Mouse (Mus musculus) retina, adult 2 months (tissue): ENCODE results near the gene Ccdc105.
A peak's percentile ranks its signal among the peaks of the same experiment; 100 is the strongest.

Source experiments
- DNase-seq: peaks from one replicate; pipeline ENCODE4 v3.0.0-alpha.2; 2012; ENCODE audit warnings: low read depth, low spot score

Gene Ccdc105

GRCm38 (mm10) chr10:78752452-78753191 lies at the start of gene Ccdc105:
TSS of gene Ccdc105 (minus strand) at chr10:78753065.
- DNase-seq, result no peak

- no peak for DNase-seq
Measured at GRCm38 (mm10) chr10:78801449-78801848, 48.6 kb upstream of the Ccdc105 start.

- no peak for DNase-seq
Measured at GRCm38 (mm10) chr10:78790561-78790960, 37.7 kb upstream of the Ccdc105 start.

DNA sequence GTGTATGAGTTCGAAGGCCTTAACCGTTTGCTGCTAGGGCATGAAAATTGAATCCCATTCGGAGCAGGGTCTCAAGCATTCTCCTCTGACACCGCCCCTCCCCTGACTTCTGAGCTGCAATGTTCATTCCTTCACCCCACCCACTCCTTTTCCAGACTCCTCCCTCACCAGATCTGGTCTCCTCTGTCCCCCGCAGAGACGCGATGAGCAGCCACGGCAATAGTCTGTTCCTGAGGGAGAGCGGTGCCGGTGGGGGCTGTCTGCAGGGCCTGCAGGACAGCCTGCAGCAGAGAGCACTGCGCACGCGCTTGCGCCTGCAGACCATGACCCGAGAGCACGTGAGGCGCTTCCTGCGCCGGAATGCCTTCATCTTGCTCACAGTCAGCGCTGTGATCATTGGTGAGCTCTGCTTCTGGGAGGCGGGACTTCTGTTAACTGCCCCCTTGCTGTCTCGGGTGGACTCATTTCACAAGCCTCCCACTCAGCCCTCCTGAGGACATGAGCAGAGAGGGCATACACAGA lies 34.8 kb upstream of the Ccdc105 start:
- DNase-seq, result peak; percentile 30

DNA sequence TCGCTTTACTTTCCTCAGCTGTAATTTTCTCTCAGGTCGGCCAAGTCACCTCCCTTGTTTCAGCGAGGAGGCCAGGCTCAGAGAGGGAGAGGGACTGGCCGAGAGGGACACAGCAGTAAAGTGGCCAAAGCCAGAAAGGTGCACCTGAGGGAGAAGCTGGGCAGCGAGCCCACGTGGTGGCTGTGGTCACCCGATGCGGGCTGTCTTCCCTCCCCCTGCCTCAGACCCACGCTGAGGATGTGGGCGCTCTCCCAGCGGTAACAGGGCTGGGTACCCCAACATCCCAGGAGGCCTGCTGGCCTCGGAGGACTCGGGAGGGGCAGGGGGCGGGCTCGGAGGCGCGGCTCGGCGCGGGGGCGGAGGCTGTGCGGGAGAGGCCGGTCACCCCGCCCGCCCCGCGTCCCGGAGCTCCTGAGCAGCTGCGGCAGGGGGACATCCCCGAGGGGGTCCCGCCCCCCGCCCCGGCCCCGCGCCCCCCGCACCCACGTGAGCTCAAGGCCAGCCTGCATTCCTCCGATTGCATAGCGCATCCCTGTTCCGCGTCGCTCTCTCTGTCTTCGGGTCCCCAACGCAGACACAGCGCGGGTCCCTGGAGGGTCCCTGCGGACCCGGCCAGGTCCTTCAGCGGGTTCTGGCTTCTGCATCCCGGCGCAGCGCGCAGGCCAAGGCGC lies 27.3 kb upstream of the Ccdc105 start, which contains the start of gene Slc1a6:
Gene Slc1a6 (plus strand): TSS at position 516 of the 671 bp plus-strand sequence.
- DNase-seq, result no peak

DNA sequence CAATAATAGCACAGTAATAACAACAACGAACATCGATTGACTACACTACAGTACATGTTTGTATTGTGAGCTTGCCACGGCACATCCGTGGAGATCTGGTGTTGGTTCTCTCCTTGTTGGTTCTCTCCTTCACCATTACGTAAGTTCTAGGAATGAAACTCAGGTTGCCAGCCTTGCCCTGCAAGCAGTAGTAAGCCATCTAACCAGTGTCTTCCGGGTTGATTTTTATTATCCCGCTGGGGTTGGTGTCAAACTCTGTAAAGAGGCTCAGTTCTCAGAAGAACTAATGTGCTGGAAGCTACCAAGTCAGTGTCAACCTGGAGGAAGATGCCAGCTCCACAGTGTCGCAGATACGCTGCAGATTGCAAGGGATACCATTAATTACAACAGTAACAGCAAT lies 26.7 kb upstream of the Ccdc105 start:
- DNase-seq, result no peak

GRCm38 (mm10) chr10:78775830-78776229 lies 23.0 kb upstream of the Ccdc105 start:
- DNase-seq, result no peak

- no peak for DNase-seq
Measured at GRCm38 (mm10) chr10:78765570-78765969, 12.7 kb upstream of the Ccdc105 start.

DNA sequence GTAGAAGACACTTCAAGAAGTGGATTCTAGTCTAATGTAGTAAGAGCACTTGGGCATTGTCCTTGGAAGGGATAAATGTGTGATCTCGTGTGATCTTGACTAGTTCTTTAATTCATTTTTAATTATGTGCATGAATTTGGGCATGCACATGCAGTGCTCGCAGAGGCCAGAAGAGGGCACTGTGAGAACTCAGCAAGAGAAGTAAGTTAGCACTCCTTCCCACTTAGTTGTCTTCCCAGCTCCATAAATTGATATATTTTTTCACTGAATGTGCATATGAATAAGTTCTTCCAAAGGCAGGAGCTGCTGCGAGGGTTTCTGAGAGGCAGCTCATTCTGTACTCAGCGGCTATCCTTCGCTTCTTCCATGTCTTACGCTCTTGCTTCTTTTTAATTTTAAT lies 3.2 kb upstream of the Ccdc105 start:
- no peak for DNase-seq

- DNase-seq, result no peak
Measured at GRCm38 (mm10) chr10:78748946-78749345, 3.9 kb downstream of the Ccdc105 start.

- DNase-seq, result no peak
Measured at GRCm38 (mm10) chr10:78748161-78748560, 4.7 kb downstream of the Ccdc105 start.

DNA sequence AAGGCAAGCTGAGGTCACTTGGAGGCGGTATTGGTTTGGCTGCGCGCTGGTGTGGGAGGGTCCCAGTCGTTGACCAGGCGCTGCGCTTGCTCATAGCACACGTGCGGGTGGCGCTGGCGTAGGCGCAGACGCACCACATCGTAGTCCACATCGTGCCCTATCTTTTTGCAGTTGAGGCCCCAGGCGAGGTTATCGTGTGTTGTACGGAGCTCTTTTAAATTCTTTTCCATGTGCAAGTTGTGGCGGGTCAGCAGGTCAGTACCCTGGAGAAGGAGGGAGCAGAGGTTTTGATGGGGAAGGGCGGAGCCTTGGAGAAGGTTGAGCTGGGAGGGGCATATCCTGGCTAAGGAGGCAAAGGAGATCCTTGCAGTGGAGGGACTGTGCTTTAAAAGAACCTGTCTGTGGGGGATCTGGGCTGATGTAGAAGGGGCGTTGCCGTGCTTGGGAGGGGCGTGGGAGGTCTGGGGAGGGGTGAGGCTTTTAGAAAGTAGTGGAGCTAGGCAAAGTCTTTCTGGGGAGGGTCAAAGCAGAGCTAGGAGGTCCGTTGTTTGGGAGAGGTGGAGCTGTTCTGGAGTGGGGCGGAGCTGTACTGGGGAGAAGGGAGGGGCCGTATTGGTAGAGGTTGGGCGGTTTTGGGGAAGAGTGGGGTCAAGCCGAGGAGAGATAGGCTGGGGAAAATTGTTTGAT lies 5.7 kb downstream of the Ccdc105 start:
- no peak for DNase-seq

GRCm38 (mm10) chr10:78745453-78746232 lies 7.2 kb downstream of the Ccdc105 start:
- DNase-seq, result no peak

DNA sequence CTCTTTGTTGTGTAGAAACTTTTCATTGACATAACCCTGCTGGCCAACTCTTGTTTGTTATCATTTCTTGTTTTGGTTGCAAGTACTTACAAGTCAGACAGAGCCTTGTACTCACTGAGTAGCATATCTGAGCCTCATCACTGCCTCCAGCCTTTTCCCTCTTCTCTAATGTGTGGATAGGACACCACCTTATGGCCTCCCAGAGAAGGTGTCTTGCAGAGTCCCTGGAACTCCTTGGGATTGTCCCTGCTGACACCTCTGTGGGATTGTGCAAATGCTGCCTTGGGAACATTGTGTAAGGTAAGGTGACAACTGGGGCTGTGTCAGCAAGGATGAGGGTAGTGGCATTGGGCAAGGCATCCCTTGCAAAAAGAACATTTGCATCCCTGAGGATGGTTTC lies 9.1 kb downstream of the Ccdc105 start:
- no peak for DNase-seq

DNA sequence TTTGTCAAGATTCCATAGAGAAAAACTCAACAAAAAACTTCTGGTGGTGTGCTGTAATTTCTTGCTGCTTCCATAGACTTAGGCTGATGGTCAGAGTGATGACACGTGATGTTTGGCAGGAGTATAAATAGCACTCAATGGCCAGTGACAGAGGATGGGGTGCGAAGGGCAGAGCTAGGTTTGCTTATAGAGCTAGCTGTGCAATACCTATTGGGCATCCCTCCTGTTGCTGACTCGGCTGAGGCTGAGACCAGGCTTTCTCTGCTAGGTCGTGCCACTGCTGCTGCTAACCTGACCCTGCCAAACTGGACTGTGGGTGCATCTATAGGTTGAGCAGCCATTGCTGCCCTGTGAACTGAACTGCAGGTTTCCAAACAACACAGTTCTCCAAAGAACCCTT lies 13.0 kb downstream of the Ccdc105 start:
- DNase-seq, result no peak

DNA sequence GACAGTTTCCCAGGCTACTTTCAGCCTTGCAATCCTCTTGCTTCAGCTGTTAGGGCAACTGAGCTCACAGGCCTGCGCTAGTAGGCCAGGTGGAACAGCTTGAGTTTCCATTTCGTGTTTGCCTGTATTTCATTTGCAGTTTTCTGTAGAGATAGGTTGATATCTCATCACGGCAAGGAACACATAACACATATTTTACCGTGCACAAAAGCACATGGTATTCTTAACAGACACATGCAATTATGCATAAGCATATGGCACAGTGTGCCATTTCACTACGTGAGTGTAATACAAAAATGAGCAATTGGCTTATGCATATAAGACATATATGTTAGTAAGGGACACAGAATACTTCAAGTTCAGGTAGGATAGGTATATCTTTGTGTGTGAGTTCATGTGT lies 25.0 kb downstream of the Ccdc105 start:
- no peak for DNase-seq

GRCm38 (mm10) chr10:78727035-78727434 lies 25.8 kb downstream of the Ccdc105 start:
- DNase-seq, result no peak

DNA sequence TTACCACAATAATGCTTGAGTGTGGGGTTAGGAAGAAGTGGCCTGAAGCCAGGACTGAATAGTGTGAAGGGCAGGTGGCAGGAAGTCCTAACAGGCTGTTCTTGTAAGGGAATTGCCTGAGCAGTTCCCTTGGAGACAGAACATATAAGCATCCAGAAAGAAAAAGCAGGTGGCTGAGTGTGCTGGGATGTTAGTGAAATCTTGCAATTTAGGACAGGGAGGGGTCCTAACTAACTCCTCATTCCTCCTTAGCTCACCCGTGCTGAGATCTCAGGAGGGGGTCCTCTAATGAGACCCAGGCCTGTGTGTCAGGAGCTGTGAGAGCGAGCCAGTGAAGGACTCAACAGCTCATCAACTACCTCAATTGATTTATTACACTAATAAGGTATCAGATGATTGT lies 29.4 kb downstream of the Ccdc105 start:
- DNase-seq, result no peak

DNA sequence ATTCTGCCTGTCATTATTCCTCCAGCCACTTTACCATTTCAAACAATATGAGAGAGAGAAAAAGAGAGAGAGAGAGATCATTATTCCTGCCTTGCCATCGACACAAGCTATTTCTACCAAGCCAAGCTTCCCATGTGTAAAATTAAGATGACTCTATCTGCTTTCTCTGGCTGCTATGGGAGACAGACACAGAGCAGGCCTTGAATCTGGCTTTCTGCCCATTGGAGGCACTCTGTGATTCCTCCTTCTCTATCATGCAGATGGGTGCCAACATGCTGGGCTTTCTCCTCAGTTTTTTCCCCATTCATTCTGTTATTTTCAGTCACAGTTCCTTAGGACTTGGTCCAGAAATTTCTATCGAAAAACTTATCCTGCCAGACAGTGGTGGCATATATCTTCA lies 30.2 kb downstream of the Ccdc105 start:
- no peak for DNase-seq

DNA sequence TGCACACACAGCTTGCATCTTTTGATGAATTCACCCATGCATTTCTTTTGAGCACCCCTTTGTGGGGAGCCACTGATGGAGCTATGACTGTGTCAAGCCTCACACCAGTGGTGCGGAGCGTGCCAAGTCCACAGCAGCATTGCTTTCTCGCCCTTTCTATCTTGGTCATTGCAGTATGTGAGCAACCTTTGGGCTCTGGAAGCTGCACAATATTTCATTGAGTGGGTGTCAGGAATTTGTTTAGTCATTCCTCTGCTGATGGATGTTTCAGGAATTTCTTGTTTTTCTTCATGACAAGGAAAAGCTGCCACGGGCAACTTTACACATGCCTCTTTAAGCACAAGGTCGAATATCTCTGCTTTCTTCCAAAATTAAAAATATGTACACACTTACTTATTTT lies 30.8 kb downstream of the Ccdc105 start:
- DNase-seq, result no peak

- no peak for DNase-seq
Measured at GRCm38 (mm10) chr10:78718056-78718455, 34.8 kb downstream of the Ccdc105 start, which contains the start of gene Casp14. TSS of gene Casp14 (minus strand) at chr10:78718294.

- DNase-seq, result no peak
Measured at GRCm38 (mm10) chr10:78716231-78716630, 36.6 kb downstream of the Ccdc105 start.
